Mouse (Mus musculus) spleen, adult 2 months (tissue): ENCODE results near the gene Mff.

ENCODE experiments used
- CTCF ChIP-seq: fragments of 200-500 bp; IDR thresholded peaks from 2 replicates; pipeline ENCODE4 v1.5.1; 2011; ENCODE audit warnings: mild to moderate bottlenecking, inconsistent platforms; ENCODE audit not compliant: insufficient read depth, insufficient read length, insufficient replicate concordance; ENCODE audit errors: extremely low read depth
- POLR2A ChIP-seq: fragments of 200-500 bp; IDR thresholded peaks from 2 replicates; pipeline ENCODE4 v1.6.1; 2011; ENCODE audit warnings: low read depth, low read length, inconsistent platforms

- no peak for TF ChIP-seq POLR2A
- TF ChIP-seq CTCF = no peak
Measured at GRCm38 (mm10) chr1:82798304-82798703, 73.6 kb downstream of the Mff start.
